Mouse (Mus musculus) embryonic facial prominence, embryonic 12.5 days (tissue): ENCODE results near the gene Ebf1. TPM values are rescaled to one million over a fixed set of nuclear protein-coding genes. Genes with fewer than 3 reads are reported as not detected.

Source experiments
- ATAC-seq: fragments of 200-750 bp; cut with Nextera tagmentation; 2 replicates; pipeline ENCODE4 v1.8.0; 2017; ENCODE audit not compliant: insufficient number of reproducible peaks, insufficient read depth, low FRiP score, low TSS enrichment
- H3K27ac ChIP-seq: fragments of 300-500 bp; sonication (generic); 2 replicates; pipeline ENCODE4 v1.5.1; 2016; ENCODE audit warnings: mild to moderate bottlenecking
- H3K27me3 ChIP-seq: fragments of 300-500 bp; sonication (generic); 2 replicates; pipeline ENCODE4 v1.6.1; 2016; ENCODE audit warnings: mild to moderate bottlenecking, moderate library complexity
- H3K36me3 ChIP-seq: fragments of 300-500 bp; sonication (generic); 2 replicates; pipeline ENCODE4 v1.6.1; 2016; ENCODE audit warnings: mild to moderate bottlenecking
- H3K4me1 ChIP-seq: fragments of 300-500 bp; sonication (generic); 2 replicates; pipeline ENCODE4 v1.6.1; 2016
- H3K4me2 ChIP-seq: fragments of 300-500 bp; sonication (generic); replicated peaks from 2 replicates; pipeline ENCODE4 v1.6.1; 2016; ENCODE audit warnings: mild to moderate bottlenecking, moderate library complexity
- H3K4me3 ChIP-seq: fragments of 300-500 bp; sonication (generic); 2 replicates; pipeline ENCODE4 v1.5.1; 2016; ENCODE audit warnings: mild to moderate bottlenecking
- H3K9ac ChIP-seq: fragments of 300-500 bp; sonication (generic); 2 replicates; pipeline ENCODE4 v1.6.1; 2016; ENCODE audit warnings: mild to moderate bottlenecking, moderate library complexity
- H3K9me3 ChIP-seq: fragments of 300-500 bp; sonication (generic); 2 replicates; pipeline ENCODE4 v1.6.1; 2016; ENCODE audit warnings: mild to moderate bottlenecking, moderate library complexity
- WGBS: fragments of 180-500 bp; shearing (Covaris S2); methylation state at CpG from one replicate; pipeline ENCODE4 v1.1.7; 2016; 5-methylcytosine and 5-hydroxymethylcytosine counted together
- polyA plus RNA-seq: library from polyadenylated mRNA; unstranded; fragments of >200 nt; fragmentation: Nextera tagmentation; extraction: Ambion mirVana; gene quantifications from 2 replicates; pipeline ENCODE4 v1.2.1, GENCODE M21; 2016

Gene Ebf1
- polyA plus RNA-seq, 1 experiment from 2014 or later = 66.2 TPM

- ATAC-seq = no peak
- Histone ChIP-seq H3K36me3 (no peaks in the 10 kb centered on the region), H3K4me3 (no peak overlapping the region), H3K4me1 (peaks cover 3% of the 10 kb centered on the region; the same call in 1 of the 2 replicates), H3K4me2 (no peak overlapping the region), H3K9ac (no peak overlapping the region), H3K9me3 (no peaks in the 10 kb centered on the region), H3K27me3 (no peaks in the 10 kb centered on the region), H3K27ac (no peak overlapping the region)
- 71% methylated on average over 10 of the region's 10 CpGs for WGBS
These were observed 280.1 kb downstream of the Ebf1 start for GRCm38 (mm10) chr11:44897140-44897665.

GRCm38 (mm10) chr11:44899554-44899953 lies 282.4 kb downstream of the Ebf1 start:
- Histone ChIP-seq H3K4me1 (peaks cover 3% of the 10 kb centered on the region; the same call in 1 of the 2 replicates), H3K27me3 (no peaks in the 10 kb centered on the region), H3K36me3 (no peaks in the 10 kb centered on the region), H3K9ac (no peak overlapping the region), H3K4me2 (no peak overlapping the region), H3K4me3 (no peak overlapping the region), H3K9me3 (no peaks in the 10 kb centered on the region), H3K27ac (no peak overlapping the region)
- ATAC-seq = no peak

GRCm38 (mm10) chr11:44899965-44900364 lies 282.8 kb downstream of the Ebf1 start:
- H3K9me3 ChIP-seq = no peaks in the 10 kb centered on the region
- H3K27me3 ChIP-seq = no peaks in the 10 kb centered on the region
- no peak overlapping the region for H3K4me3 ChIP-seq
- H3K4me2 ChIP-seq = no peak overlapping the region
- no peak for ATAC-seq
- H3K9ac ChIP-seq = no peak overlapping the region
- H3K27ac ChIP-seq = no peak overlapping the region
- peaks cover 3% of the 10 kb centered on the region; the same call in 1 of the 2 replicates for H3K4me1 ChIP-seq
- no peaks in the 10 kb centered on the region for H3K36me3 ChIP-seq
- 81% methylated on average over 7 of the region's 7 CpGs for WGBS

DNA sequence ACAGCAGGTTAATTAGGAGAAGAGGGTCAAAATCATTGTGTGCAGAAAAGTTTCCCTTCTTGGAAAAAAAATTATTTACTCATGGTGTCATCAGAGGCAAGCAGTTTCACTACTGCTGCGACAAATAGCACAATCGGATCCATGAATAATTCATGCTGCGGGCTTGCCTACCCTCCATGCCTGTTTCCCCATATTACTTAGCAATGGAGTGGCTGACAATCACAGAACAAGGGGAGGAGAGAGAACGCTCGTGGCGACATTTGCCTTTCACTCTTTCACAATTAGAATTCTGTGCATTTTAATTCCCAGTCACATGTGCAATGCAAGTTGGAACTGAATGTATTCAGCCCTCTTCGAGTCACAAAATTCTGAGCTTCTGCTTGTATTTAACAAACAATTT lies 283.4 kb downstream of the Ebf1 start:
- Histone ChIP-seq H3K4me2 (no peak overlapping the region), H3K4me1 (peaks cover 3% of the 10 kb centered on the region; the same call in 1 of the 2 replicates), H3K36me3 (no peaks in the 10 kb centered on the region), H3K27me3 (no peaks in the 10 kb centered on the region), H3K4me3 (no peak overlapping the region), H3K9me3 (no peaks in the 10 kb centered on the region), H3K27ac (no peak overlapping the region), H3K9ac (no peak overlapping the region)
- WGBS = 81% methylated on average over 7 of the region's 7 CpGs
- no peak for ATAC-seq

DNA sequence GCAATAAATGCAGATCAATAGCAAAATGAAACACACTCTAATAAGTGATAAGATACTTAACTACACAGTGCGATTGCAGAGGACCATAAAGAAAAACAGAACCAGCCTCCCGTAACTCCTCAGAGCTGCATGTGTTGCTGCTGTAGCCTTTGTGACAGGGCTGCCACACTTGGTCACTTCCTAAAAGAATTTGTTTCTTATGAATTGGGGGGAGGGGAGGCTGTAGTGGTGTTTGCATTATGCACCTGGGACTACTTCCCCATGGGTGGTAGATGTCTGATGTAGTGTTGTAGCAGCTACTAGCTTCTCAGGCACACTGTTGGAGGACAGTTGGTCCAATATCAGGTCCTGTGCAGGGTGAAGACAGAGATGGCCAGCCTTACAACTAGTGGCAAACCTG lies 284.6 kb downstream of the Ebf1 start:
- Histone ChIP-seq H3K4me1 (peaks cover 3% of the 10 kb centered on the region; the same call in 1 of the 2 replicates), H3K36me3 (no peaks in the 10 kb centered on the region), H3K9me3 (no peaks in the 10 kb centered on the region), H3K4me2 (no peak overlapping the region), H3K27me3 (no peaks in the 10 kb centered on the region), H3K4me3 (no peak overlapping the region), H3K27ac (no peak overlapping the region), H3K9ac (no peak overlapping the region)
- no peak for ATAC-seq
- 78% methylated on average over 2 of the region's 2 CpGs for WGBS

- Histone ChIP-seq H3K4me1 (peaks cover 3% of the 10 kb centered on the region; the same call in 1 of the 2 replicates), H3K9ac (no peak overlapping the region)
- 60% methylated on average over 6 of the region's 6 CpGs for WGBS
These were observed 285.0 kb downstream of the Ebf1 start for GRCm38 (mm10) chr11:44902165-44902564.

GRCm38 (mm10) chr11:44904121-44904520 lies 287.0 kb downstream of the Ebf1 start:
- Histone ChIP-seq H3K9me3 (no peaks in the 10 kb centered on the region), H3K36me3 (0 out of 2 replicates have a peak, but pooled peaks cover 4% of the 10 kb centered on the region), H3K4me1 (peaks cover 3% of the 10 kb centered on the region; the same call in 1 of the 2 replicates), H3K4me3 (no peak overlapping the region), H3K9ac (no peak overlapping the region), H3K4me2 (no peak overlapping the region), H3K27ac (no peak overlapping the region), H3K27me3 (no peaks in the 10 kb centered on the region)
- no peak for ATAC-seq
- WGBS = 48% methylated on average over 9 of the region's 9 CpGs

More at GRCm38 (mm10) chr11:44902165-44902564, 285.0 kb downstream of the Ebf1 start:
- no peaks in the 10 kb centered on the region for H3K27me3 ChIP-seq
- no peaks in the 10 kb centered on the region for H3K36me3 ChIP-seq
- no peak overlapping the region for H3K4me2 ChIP-seq
- H3K9me3 ChIP-seq = no peaks in the 10 kb centered on the region
- ATAC-seq = no peak
- H3K27ac ChIP-seq = no peak overlapping the region
- H3K4me3 ChIP-seq = no peak overlapping the region

DNA sequence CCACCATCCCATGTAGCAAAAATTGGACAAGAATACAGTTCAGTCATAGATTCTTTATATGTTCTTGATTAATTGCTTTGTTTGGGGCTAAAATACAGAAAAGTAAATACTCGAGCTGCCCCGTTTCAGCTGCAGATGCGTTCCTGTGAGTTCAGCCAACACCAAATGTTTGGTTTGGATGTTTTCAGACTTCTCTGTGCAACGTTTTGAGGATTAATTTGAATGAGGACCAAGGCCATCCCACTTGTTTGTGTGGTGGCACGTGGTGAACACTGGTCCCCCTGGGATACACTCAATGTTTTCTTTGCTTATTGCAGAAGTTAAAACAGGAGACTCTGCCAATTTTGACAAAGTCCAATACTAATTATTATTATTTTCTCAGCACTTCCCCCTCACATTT lies 289.3 kb downstream of the Ebf1 start:
- WGBS = 68% methylated on average over 5 of the region's 5 CpGs
- H3K27me3 ChIP-seq = no peaks in the 10 kb centered on the region

GRCm38 (mm10) chr11:44911765-44912164 lies 294.6 kb downstream of the Ebf1 start:
- no peak for ATAC-seq
- H3K9me3 ChIP-seq = no peaks in the 10 kb centered on the region
- 48% methylated on average over 1 of the region's 1 CpGs for WGBS

More for the DNA sequence above, 289.3 kb downstream of the Ebf1 start:
- H3K9me3 ChIP-seq = no peaks in the 10 kb centered on the region
- H3K36me3 ChIP-seq = 0 out of 2 replicates have a peak, but pooled peaks cover 4% of the 10 kb centered on the region
- no peaks in the 10 kb centered on the region for H3K4me1 ChIP-seq
- ATAC-seq = no peak
- no peak overlapping the region for H3K4me2 ChIP-seq
- H3K27ac ChIP-seq = no peak overlapping the region
- H3K9ac ChIP-seq = no peak overlapping the region
- H3K4me3 ChIP-seq = no peak overlapping the region

GRCm38 (mm10) chr11:44913806-44914205 lies 296.7 kb downstream of the Ebf1 start:
- 0 out of 2 replicates have a peak overlapping the region, but pooled peaks have one; percentile 23 for H3K27ac ChIP-seq
- WGBS = 63% methylated on average over 5 of the region's 5 CpGs

More at GRCm38 (mm10) chr11:44911765-44912164, 294.6 kb downstream of the Ebf1 start:
- Histone ChIP-seq H3K27ac (no peak overlapping the region), H3K4me1 (peaks cover 6% of the 10 kb centered on the region; the same call in 1 of the 2 replicates), H3K27me3 (no peaks in the 10 kb centered on the region), H3K9ac (no peak overlapping the region), H3K36me3 (0 out of 2 replicates have a peak, but pooled peaks cover 4% of the 10 kb centered on the region), H3K4me3 (no peak overlapping the region), H3K4me2 (no peak overlapping the region)

GRCm38 (mm10) chr11:44917059-44917458 lies 299.9 kb downstream of the Ebf1 start:
- H3K9me3 ChIP-seq = no peaks in the 10 kb centered on the region
- H3K27me3 ChIP-seq = 0 out of 2 replicates have a peak, but pooled peaks cover 2% of the 10 kb centered on the region
- no peak overlapping the region for H3K4me2 ChIP-seq
- H3K9ac ChIP-seq = no peak overlapping the region
- no peak overlapping the region for H3K4me3 ChIP-seq
- ATAC-seq = no peak
- no peaks in the 10 kb centered on the region for H3K36me3 ChIP-seq
- 49% methylated on average over 8 of the region's 8 CpGs for WGBS
- H3K4me1 ChIP-seq = peaks cover 12% of the 10 kb centered on the region; the same call in 1 of the 2 replicates
- H3K27ac ChIP-seq = no peak overlapping the region

More at GRCm38 (mm10) chr11:44913806-44914205, 296.7 kb downstream of the Ebf1 start:
- Histone ChIP-seq H3K36me3 (0 out of 2 replicates have a peak, but pooled peaks cover 4% of the 10 kb centered on the region), H3K4me1 (peaks cover 8% of the 10 kb centered on the region; the same call in 1 of the 2 replicates), H3K4me2 (no peak overlapping the region), H3K9ac (no peak overlapping the region), H3K9me3 (no peaks in the 10 kb centered on the region), H3K4me3 (no peak overlapping the region), H3K27me3 (0 out of 2 replicates have a peak, but pooled peaks cover 2% of the 10 kb centered on the region)
- no peak for ATAC-seq

DNA sequence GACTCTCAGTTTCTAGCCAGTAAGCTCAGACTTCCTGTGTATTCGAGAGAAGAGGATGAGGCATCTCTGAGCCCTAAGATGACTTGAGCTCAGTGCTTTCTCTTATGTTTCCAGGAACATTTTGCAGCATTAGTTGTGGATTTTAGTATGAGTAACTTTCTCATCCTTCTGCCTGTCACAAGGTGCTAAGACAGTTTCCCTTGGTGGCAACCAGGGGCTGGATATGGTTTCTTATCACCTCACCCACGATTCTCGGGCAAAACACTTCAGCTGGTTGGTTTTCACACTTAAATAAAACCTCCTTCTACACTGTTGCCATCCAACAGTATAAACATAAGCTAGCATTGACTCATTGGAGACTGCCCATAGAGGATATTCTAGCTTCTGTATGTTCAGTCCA lies 306.0 kb downstream of the Ebf1 start:
- WGBS = 73% methylated on average over 3 of the region's 3 CpGs
- Histone ChIP-seq H3K27ac (no peak overlapping the region), H3K9me3 (no peaks in the 10 kb centered on the region), H3K4me3 (no peak overlapping the region), H3K27me3 (0 out of 2 replicates have a peak, but pooled peaks cover 2% of the 10 kb centered on the region), H3K4me2 (no peak overlapping the region), H3K36me3 (no peaks in the 10 kb centered on the region), H3K9ac (no peak overlapping the region), H3K4me1 (peaks cover 15% of the 10 kb centered on the region)
- no peak for ATAC-seq
